Mouse (Mus musculus): ENCODE results near the gene Fbxo5. TPM values are rescaled to one million over a fixed set of nuclear protein-coding genes. Genes with fewer than 3 reads are reported as not detected.

The Fbxo5 gene
- polyA plus RNA-seq, 1 experiment, result 2.9 TPM

- Histone ChIP-seq H3K4me3 (ENCODE audit: extremely low read depth, insufficient read depth, insufficient read length) (no peak overlapping the region), H3K4me1 (ENCODE audit: control insufficient read depth, insufficient read depth, insufficient read length) (no peaks in the 10 kb centered on the region; the same call in 1 of the 2 replicates), H3K36me3 (ENCODE audit: control insufficient read depth, insufficient read depth, low read length) (peaks cover 21% of the 10 kb centered on the region), H3K27me3 (ENCODE audit: control insufficient read depth, insufficient read depth, low read length) (no peaks in the 10 kb centered on the region), H3K27ac (ENCODE audit: insufficient read depth, low read length) (no peak overlapping the region)
- WGBS, result 92% methylated on average over 4 of the region's 4 CpGs
- no peak for DNase-seq (ENCODE audit: low read depth in 1 of 2, low spot score in 2 of 2)
- no peak for TF ChIP-seq CTCF (IDR thresholded peaks at IDR 0.05; ENCODE audit: extremely low read depth, insufficient read depth, insufficient read length, insufficient replicate concordance)
- no peak for TF ChIP-seq POLR2A (IDR thresholded peaks at IDR 0.05; ENCODE audit: low read depth, low read length)
Observed at GRCm38 (mm10) chr10:5798069-5798468, 7.3 kb downstream of the Fbxo5 start.

GRCm38 (mm10) chr10:5790657-5791056, 14.7 kb downstream of the Fbxo5 start:
- Histone ChIP-seq H3K4me1 (ENCODE audit: control insufficient read depth, insufficient read depth, insufficient read length) (no peaks in the 10 kb centered on the region), H3K27me3 (ENCODE audit: control insufficient read depth, insufficient read depth, low read length) (no peaks in the 10 kb centered on the region), H3K36me3 (ENCODE audit: control insufficient read depth, insufficient read depth, low read length) (no peaks in the 10 kb centered on the region), H3K27ac (ENCODE audit: insufficient read depth, low read length) (no peak overlapping the region), H3K4me3 (ENCODE audit: extremely low read depth, insufficient read depth, insufficient read length) (no peak overlapping the region)
- WGBS, result 19% methylated on average over 12 of the region's 12 CpGs
- DNase-seq (ENCODE audit: low read depth in 1 of 2, low spot score in 2 of 2), result peak in 1 of 2 experiments; percentile 13
- TF ChIP-seq POLR2A (IDR thresholded peaks at IDR 0.05; ENCODE audit: low read depth, low read length) (no peak), CTCF (IDR thresholded peaks at IDR 0.05; ENCODE audit: extremely low read depth, insufficient read depth, insufficient read length, insufficient replicate concordance) (peak; percentile 29; the same call in 1 of the 2 replicates)

- Histone ChIP-seq H3K27ac (ENCODE audit: insufficient read depth, low read length) (no peak overlapping the region), H3K27me3 (ENCODE audit: control insufficient read depth, insufficient read depth, low read length) (no peaks in the 10 kb centered on the region), H3K36me3 (ENCODE audit: control insufficient read depth, insufficient read depth, low read length) (no peaks in the 10 kb centered on the region), H3K4me3 (ENCODE audit: extremely low read depth, insufficient read depth, insufficient read length) (no peak overlapping the region), H3K4me1 (ENCODE audit: control insufficient read depth, insufficient read depth, insufficient read length) (no peaks in the 10 kb centered on the region)
- DNase-seq (ENCODE audit: low read depth in 1 of 2, low spot score in 2 of 2), result peak in 1 of 2 experiments; percentile 7
- TF ChIP-seq POLR2A (IDR thresholded peaks at IDR 0.05; ENCODE audit: low read depth, low read length), result no peak
- peak; percentile 31; the same call in 1 of the 2 replicates for TF ChIP-seq CTCF (IDR thresholded peaks at IDR 0.05; ENCODE audit: extremely low read depth, insufficient read depth, insufficient read length, insufficient replicate concordance)
- WGBS, result 23% methylated on average over 4 of the region's 4 CpGs
Observed at GRCm38 (mm10) chr10:5786923-5787322, 18.5 kb downstream of the Fbxo5 start.

Other genes starting within 250 kb of the Fbxo5 start
- gene Myct1, start 211.8 kb downstream of the Fbxo5 start, polyA plus RNA-seq (2012; rRNA removed), result 1.4 and 1.8 TPM in 2 replicates
- gene Vip, start 166.4 kb downstream of the Fbxo5 start, polyA plus RNA-seq (2012; rRNA removed), result not detected in 2 replicates
- gene Mtrf1l, start 18.3 kb upstream of the Fbxo5 start, polyA plus RNA-seq (2012; rRNA removed), result 1.9 and 2.2 TPM in 2 replicates
- 0.07 TPM in 2 replicates for gene Rgs17, start 116.8 kb upstream of the Fbxo5 start, polyA plus RNA-seq (2012; rRNA removed)

Data from spleen, adult 2 months (tissue).